Mouse (Mus musculus): Measurements from ENCODE around the gene Alpi. TPM values are rescaled to one million over a fixed set of nuclear protein-coding genes. Genes with fewer than 3 reads are reported as not detected.

Alpi gene
- total and polyA plus RNA-seq, 2 experiments from 2014 or later = not detected

GRCm38 (mm10) chr1:87086196-87086595 lies 15.2 kb downstream of the Alpi start:
- Histone ChIP-seq H3K27ac (no peak overlapping the region), H3K9ac (replicated peaks; ENCODE audit: low read length) (no peak overlapping the region), H3K27me3 (ENCODE audit: insufficient read depth, low read length) (no peaks in the 10 kb centered on the region), H3K4me1 (ENCODE audit: insufficient read depth, low read length) (no peaks in the 10 kb centered on the region), H3K4me2 (ENCODE audit: low read depth, low read length) (no peak overlapping the region), H3K4me3 (ENCODE audit: low read length) (no peak overlapping the region), H3K36me3 (ENCODE audit: insufficient read depth, low read length) (no peaks in the 10 kb centered on the region), H3K9me3 (ENCODE audit: low read length) (no peaks in the 10 kb centered on the region)
- DNase-seq (ENCODE audit: low spot score) (no peak), ATAC-seq (no peak)
- no peak for TF ChIP-seq CTCF (IDR thresholded peaks at IDR 0.05; ENCODE audit: low read depth)
- 61% methylated on average over 4 of the region's 4 CpGs for WGBS

GRCm38 (mm10) chr1:87073776-87074175 lies 27.6 kb downstream of the Alpi start:
- 92% methylated on average over 8 of the region's 8 CpGs for WGBS
- no peaks in the 10 kb centered on the region for H3K27me3 ChIP-seq (ENCODE audit: insufficient read depth, low read length)
- no peaks in the 10 kb centered on the region for H3K4me1 ChIP-seq (ENCODE audit: insufficient read depth, low read length)
- no peaks in the 10 kb centered on the region for H3K36me3 ChIP-seq (ENCODE audit: insufficient read depth, low read length)
- no peak overlapping the region for H3K4me3 ChIP-seq (ENCODE audit: low read length)
- H3K9me3 ChIP-seq (ENCODE audit: low read length) = no peaks in the 10 kb centered on the region
- DNase-seq (ENCODE audit: low spot score) (no peak), ATAC-seq (no peak)
- no peak overlapping the region for H3K9ac ChIP-seq (replicated peaks; ENCODE audit: low read length)
- TF ChIP-seq CTCF (IDR thresholded peaks at IDR 0.05; ENCODE audit: low read depth) = no peak
- H3K4me2 ChIP-seq (ENCODE audit: low read depth, low read length) = no peak overlapping the region
- H3K27ac ChIP-seq = no peak overlapping the region

- DNase-seq (ENCODE audit: low spot score) (no peak), ATAC-seq (no peak)
- no peaks in the 10 kb centered on the region for H3K36me3 ChIP-seq (ENCODE audit: insufficient read depth, low read length)
- H3K9me3 ChIP-seq (ENCODE audit: low read length) = no peaks in the 10 kb centered on the region
- H3K4me1 ChIP-seq (ENCODE audit: insufficient read depth, low read length) = no peaks in the 10 kb centered on the region
- H3K9ac ChIP-seq (replicated peaks; ENCODE audit: low read length) = no peak overlapping the region
- 50% methylated on average over 16 of the region's 16 CpGs for WGBS
- H3K4me2 ChIP-seq (ENCODE audit: low read depth, low read length) = no peak overlapping the region
- TF ChIP-seq CTCF (IDR thresholded peaks at IDR 0.05; ENCODE audit: low read depth) = peak; percentile 33
- H3K27me3 ChIP-seq (ENCODE audit: insufficient read depth, low read length) = no peaks in the 10 kb centered on the region
- H3K27ac ChIP-seq = no peak overlapping the region
- no peak overlapping the region for H3K4me3 ChIP-seq (ENCODE audit: low read length)
Measured at GRCm38 (mm10) chr1:87070720-87071119, 30.7 kb downstream of the Alpi start.

- ATAC-seq (no peak), DNase-seq (ENCODE audit: low spot score) (no peak)
- Histone ChIP-seq H3K9me3 (ENCODE audit: low read length) (no peaks in the 10 kb centered on the region), H3K4me2 (ENCODE audit: low read depth, low read length) (no peak overlapping the region), H3K9ac (replicated peaks; ENCODE audit: low read length) (no peak overlapping the region), H3K4me1 (ENCODE audit: insufficient read depth, low read length) (0 out of 2 replicates have a peak, but pooled peaks cover 2% of the 10 kb centered on the region), H3K36me3 (ENCODE audit: insufficient read depth, low read length) (no peaks in the 10 kb centered on the region), H3K27ac (no peak overlapping the region), H3K4me3 (ENCODE audit: low read length) (no peak overlapping the region), H3K27me3 (ENCODE audit: insufficient read depth, low read length) (no peaks in the 10 kb centered on the region)
- peak; percentile 24; the same call in 1 of the 2 replicates for TF ChIP-seq CTCF (IDR thresholded peaks at IDR 0.05; ENCODE audit: low read depth)
Measured at GRCm38 (mm10) chr1:87060913-87061312, 40.5 kb downstream of the Alpi start.

GRCm38 (mm10) chr1:87059042-87059665 lies 42.3 kb downstream of the Alpi start:
- TF ChIP-seq CTCF (IDR thresholded peaks at IDR 0.05; ENCODE audit: low read depth) = no peak
- Histone ChIP-seq H3K4me2 (ENCODE audit: low read depth, low read length) (no peak overlapping the region), H3K4me1 (ENCODE audit: insufficient read depth, low read length) (0 out of 2 replicates have a peak, but pooled peaks cover 2% of the 10 kb centered on the region), H3K9ac (replicated peaks; ENCODE audit: low read length) (no peak overlapping the region), H3K9me3 (ENCODE audit: low read length) (no peaks in the 10 kb centered on the region), H3K4me3 (ENCODE audit: low read length) (no peak overlapping the region), H3K27ac (no peak overlapping the region), H3K36me3 (ENCODE audit: insufficient read depth, low read length) (no peaks in the 10 kb centered on the region), H3K27me3 (ENCODE audit: insufficient read depth, low read length) (no peaks in the 10 kb centered on the region)
- ATAC-seq (no peak), DNase-seq (ENCODE audit: low spot score) (no peak)
- WGBS = 82% methylated on average over 8 of the region's 8 CpGs

- no peaks in the 10 kb centered on the region for H3K27me3 ChIP-seq (ENCODE audit: insufficient read depth, low read length)
- 0 out of 2 replicates have a peak, but pooled peaks cover 2% of the 10 kb centered on the region for H3K4me1 ChIP-seq (ENCODE audit: insufficient read depth, low read length)
- no peak for TF ChIP-seq CTCF (IDR thresholded peaks at IDR 0.05; ENCODE audit: low read depth)
- no peak overlapping the region for H3K9ac ChIP-seq (replicated peaks; ENCODE audit: low read length)
- no peak overlapping the region for H3K4me3 ChIP-seq (ENCODE audit: low read length)
- no peak for DNase-seq (ENCODE audit: low spot score)
- no peak for ATAC-seq
- H3K36me3 ChIP-seq (ENCODE audit: insufficient read depth, low read length) = no peaks in the 10 kb centered on the region
- no peak overlapping the region for H3K4me2 ChIP-seq (ENCODE audit: low read depth, low read length)
- 79% methylated on average over 4 of the region's 4 CpGs for WGBS
- no peaks in the 10 kb centered on the region for H3K9me3 ChIP-seq (ENCODE audit: low read length)
- H3K27ac ChIP-seq = no peak overlapping the region
Measured at GRCm38 (mm10) chr1:87057075-87057474, 44.3 kb downstream of the Alpi start.

GRCm38 (mm10) chr1:87051369-87051768 lies 50.0 kb downstream of the Alpi start:
- Histone ChIP-seq H3K4me2 (ENCODE audit: low read depth, low read length) (no peak overlapping the region), H3K4me3 (ENCODE audit: low read length) (no peak overlapping the region), H3K9ac (replicated peaks; ENCODE audit: low read length) (no peak overlapping the region), H3K27me3 (ENCODE audit: insufficient read depth, low read length) (no peaks in the 10 kb centered on the region), H3K9me3 (ENCODE audit: low read length) (no peaks in the 10 kb centered on the region), H3K36me3 (ENCODE audit: insufficient read depth, low read length) (0 out of 2 replicates have a peak, but pooled peaks cover 4% of the 10 kb centered on the region), H3K4me1 (ENCODE audit: insufficient read depth, low read length) (no peaks in the 10 kb centered on the region), H3K27ac (0 out of 2 replicates have a peak overlapping the region, but pooled peaks have one; percentile 15)
- WGBS = 68% methylated on average over 4 of the region's 4 CpGs
- ATAC-seq = no peak
- no peak for TF ChIP-seq CTCF (IDR thresholded peaks at IDR 0.05; ENCODE audit: low read depth)
- no peak for DNase-seq (ENCODE audit: low spot score)

All from hindbrain, postnatal 0 days (tissue).